28 mouse cellular contexts compared by ENCODE assay signal in genomic region chr8:51910351-51910750, GRCm38 (mm10).
"Had no signal": no experiment of that assay in that cellular context is flagged by ENCODE, and none has a peak within 500 bp of the region (broad histone marks: within the 10 kb centered on the region; RNA-seq: fewer than 3 reads in every experiment).

No protein-coding gene starts in this region.

- H3K9ac ChIP-seq: limb, embryonic 13.5 days; limb, embryonic 15.5 days; liver, embryonic 12.5 days; liver, embryonic 13.5 days; liver, embryonic 14.5 days; liver, embryonic 15.5 days; liver, postnatal 0 days; lung, embryonic 14.5 days; lung, embryonic 15.5 days; midbrain, embryonic 12.5 days; midbrain, embryonic 15.5 days had no signal

- DNase-seq: left cerebral cortex, postnatal 4 days; liver; liver, embryonic 13.5 days; liver, postnatal 0 days; lung, adult 18-20 months; lung, adult 2 months; lung, embryonic 14.5 days; lung, postnatal 10 days; lung, postnatal 14 days; lung, postnatal 36 days; lung, postnatal 4 days; midbrain, embryonic 14.5 days had no signal

- H3K36me3 ChIP-seq: limb, embryonic 13.5 days; limb, embryonic 15.5 days; liver, embryonic 12.5 days; liver, embryonic 13.5 days; liver, embryonic 15.5 days; lung, embryonic 15.5 days; midbrain, embryonic 10.5 days; midbrain, embryonic 12.5 days; midbrain, embryonic 15.5 days had no signal

- H3K4me1 ChIP-seq: limb, embryonic 15.5 days; liver, embryonic 12.5 days; liver, embryonic 13.5 days; liver, embryonic 15.5 days; lung, embryonic 15.5 days; megakaryocyte, embryonic 14.5 days; midbrain, embryonic 10.5 days; midbrain, embryonic 12.5 days; midbrain, embryonic 15.5 days had no signal

- H3K4me2 ChIP-seq: limb, embryonic 13.5 days; limb, embryonic 15.5 days; liver, embryonic 11.5 days; liver, embryonic 12.5 days; liver, embryonic 13.5 days; liver, embryonic 15.5 days; lung, embryonic 14.5 days; lung, embryonic 15.5 days; midbrain, embryonic 12.5 days; midbrain, embryonic 15.5 days had no signal

- H3K27ac ChIP-seq: left cerebral cortex, adult 2 months; limb, embryonic 13.5 days; limb, embryonic 15.5 days; liver, embryonic 12.5 days; liver, embryonic 13.5 days; liver, embryonic 14.5 days; liver, embryonic 15.5 days; lung, embryonic 15.5 days; macrophage; midbrain, embryonic 10.5 days; midbrain, embryonic 12.5 days; midbrain, embryonic 15.5 days had no signal

- H3K9me3 ChIP-seq: limb, embryonic 13.5 days; limb, embryonic 15.5 days; liver, embryonic 12.5 days; liver, embryonic 13.5 days; liver, embryonic 15.5 days; lung, embryonic 15.5 days; megakaryocyte, embryonic 14.5 days; midbrain, embryonic 10.5 days; midbrain, embryonic 12.5 days; midbrain, embryonic 15.5 days had no signal

- H3K4me3 ChIP-seq: left cerebral cortex, adult 2 months; limb, embryonic 13.5 days; limb, embryonic 15.5 days; liver, embryonic 12.5 days; liver, embryonic 13.5 days; liver, embryonic 15.5 days; lung, embryonic 15.5 days; megakaryocyte, embryonic 14.5 days; midbrain, embryonic 10.5 days; midbrain, embryonic 12.5 days; midbrain, embryonic 15.5 days; myocyte had no signal

- H3K27me3 ChIP-seq: limb, embryonic 13.5 days; limb, embryonic 15.5 days; liver, embryonic 12.5 days; liver, embryonic 13.5 days; liver, embryonic 15.5 days; lung, embryonic 15.5 days; megakaryocyte, embryonic 14.5 days; midbrain, embryonic 12.5 days; midbrain, embryonic 15.5 days had no signal

- ATAC-seq: liver, embryonic 12.5 days; liver, postnatal 0 days; lung, postnatal 0 days; midbrain, embryonic 15.5 days; midbrain, embryonic 16.5 days had no signal
